Mouse (Mus musculus) neural tube, embryonic 15.5 days (tissue): ENCODE measurements at regions not wholly inside any gene's neighbourhood (a gene's known extent, or its start where the extent isn't known, plus 50 kb on each side); places are given as distances from the start of the nearest gene placed in this dataset.
"Not testable (repeated sequence)": the region's sequence is repeated elsewhere in the genome, so short reads cannot be mapped to it uniquely, and the experiment has no call there.

Experiments
- ATAC-seq: fragments of 200-750 bp; cut with Nextera tagmentation; 2 replicates; pipeline ENCODE4 v1.8.0; 2017; ENCODE audit warnings: mild to moderate bottlenecking, moderate TSS enrichment, moderate library complexity; ENCODE audit not compliant: low FRiP score
- H3K27ac ChIP-seq: fragments of 300-500 bp; sonication (generic); replicated peaks from 2 replicates; pipeline ENCODE4 v1.5.1; 2015; ENCODE audit warnings: mild to moderate bottlenecking, inconsistent platforms
- H3K27me3 ChIP-seq: fragments of 300-500 bp; sonication (generic); replicated peaks from 2 replicates; pipeline ENCODE4 v1.6.1; 2015; ENCODE audit warnings: inconsistent platforms
- H3K36me3 ChIP-seq: fragments of 300-500 bp; sonication (generic); 2 replicates; pipeline ENCODE4 v1.6.1; 2015; ENCODE audit warnings: inconsistent platforms
- H3K4me1 ChIP-seq: fragments of 300-500 bp; sonication (generic); 2 replicates; pipeline ENCODE4 v1.6.1; 2015; ENCODE audit warnings: inconsistent platforms
- H3K4me2 ChIP-seq: fragments of 300-500 bp; sonication (generic); 2 replicates; pipeline ENCODE4 v1.6.1; 2015; ENCODE audit warnings: inconsistent platforms, mild to moderate bottlenecking, moderate library complexity
- H3K4me3 ChIP-seq: fragments of 300-500 bp; sonication (generic); replicated peaks from 2 replicates; pipeline ENCODE4 v1.5.1; 2015; ENCODE audit warnings: mild to moderate bottlenecking, inconsistent platforms
- H3K9ac ChIP-seq: fragments of 300-500 bp; sonication (generic); replicated peaks from 2 replicates; pipeline ENCODE4 v1.6.1; 2015; ENCODE audit warnings: mild to moderate bottlenecking, inconsistent platforms
- H3K9me3 ChIP-seq: fragments of 300-500 bp; sonication (generic); replicated peaks from 2 replicates; pipeline ENCODE4 v1.6.1; 2016; ENCODE audit warnings: inconsistent platforms
- WGBS: fragments of 180-500 bp; shearing (Covaris S2); methylation state at CpG from one replicate; pipeline ENCODE4 v1.1.7; 2015; ENCODE audit warnings: mixed read lengths; 5-methylcytosine and 5-hydroxymethylcytosine counted together

DNA sequence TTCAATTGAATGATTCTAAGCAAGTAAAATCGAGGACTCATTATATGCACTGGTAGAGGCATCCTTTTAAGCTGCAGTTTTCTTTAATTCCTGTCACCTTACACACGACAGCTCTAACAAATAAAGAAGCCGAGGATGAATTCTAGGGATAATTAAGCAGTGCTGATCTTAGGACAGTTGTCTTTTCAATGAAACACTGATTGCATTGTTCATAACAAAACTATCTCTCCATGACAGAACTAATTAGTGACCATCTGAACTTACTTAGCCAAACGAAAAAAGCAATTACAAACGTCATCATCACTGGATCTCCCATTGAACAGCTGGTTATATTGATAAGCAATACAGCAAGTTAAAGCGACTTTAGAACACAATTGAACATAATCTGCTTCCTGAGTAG is 1579.7 kb upstream of the G6pd2 start:
- Histone ChIP-seq H3K4me3 (no peak overlapping the region), H3K4me1 (no peaks in the 10 kb centered on the region), H3K9ac (no peak overlapping the region), H3K36me3 (no peaks in the 10 kb centered on the region), H3K9me3 (no peaks in the 10 kb centered on the region), H3K27me3 (no peaks in the 10 kb centered on the region), H3K27ac (no peak overlapping the region), H3K4me2 (no peak overlapping the region)
- WGBS = 36% methylated on average over 6 of the region's 6 CpGs
- ATAC-seq = no peak

DNA sequence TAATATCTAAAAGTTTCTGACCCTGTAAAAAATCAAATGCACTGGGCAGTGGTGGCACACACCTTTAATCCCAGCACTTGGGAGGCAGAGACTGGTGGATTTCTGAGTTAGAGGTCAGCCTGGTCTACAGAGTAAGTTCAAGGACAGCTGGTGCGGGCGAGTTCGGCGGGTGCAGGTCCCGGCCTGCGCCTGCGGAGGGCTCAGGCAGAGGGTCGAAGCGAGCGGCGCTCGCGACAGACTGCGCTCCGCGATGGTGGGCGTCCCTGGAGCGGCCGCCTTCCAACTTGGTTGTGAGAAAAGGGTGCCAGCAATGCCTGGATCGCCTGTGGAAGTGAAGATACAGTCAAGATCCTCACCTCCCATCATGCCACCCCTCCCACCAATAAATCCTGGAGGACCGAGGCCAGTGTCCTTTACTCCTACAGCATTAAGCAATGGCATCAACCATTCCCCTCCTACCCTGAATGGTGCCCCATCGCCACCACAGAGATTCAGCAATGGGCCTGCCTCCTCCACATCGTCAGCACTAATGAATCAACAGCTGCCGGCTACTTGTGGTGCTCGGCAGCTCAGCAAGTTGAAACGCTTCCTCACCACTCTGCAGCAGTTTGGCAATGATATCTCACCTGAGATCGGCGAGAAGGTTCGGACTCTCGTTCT is 1577.3 kb upstream of the G6pd2 start:
- H3K9ac ChIP-seq, H3K9me3 ChIP-seq, H3K27me3 ChIP-seq, H3K4me1 ChIP-seq, H3K36me3 ChIP-seq, H3K27ac ChIP-seq: not testable (repeated sequence)
- Histone ChIP-seq H3K4me3 (peak overlapping the region; percentile 19; the same call in 1 of the 2 replicates), H3K4me2 (peak overlapping the region; percentile 49)
- peak; percentile 65; the same call in 1 of the 2 replicates for ATAC-seq
- WGBS = 13% methylated on average over 30 of the region's 30 CpGs

DNA sequence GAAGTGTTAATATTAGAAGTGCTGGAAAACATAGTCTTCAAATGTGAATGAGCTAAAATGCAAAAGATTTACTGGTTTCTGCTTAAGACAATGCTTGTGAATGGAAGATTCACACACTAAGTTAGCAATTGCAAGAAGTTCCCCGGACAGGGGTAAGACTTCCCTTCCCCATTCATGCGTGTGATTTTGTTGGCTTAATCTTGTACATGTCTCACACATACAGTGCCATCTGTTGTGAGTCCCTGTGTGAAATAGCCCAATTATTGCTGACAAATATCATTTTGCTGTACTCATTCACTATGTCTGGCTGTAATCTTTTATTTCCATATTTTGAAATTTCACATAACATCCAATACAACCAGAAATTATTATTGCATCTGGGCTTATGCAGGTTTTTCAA is 1564.4 kb upstream of the G6pd2 start:
- no peak overlapping the region for H3K27ac ChIP-seq
- H3K4me3 ChIP-seq = no peak overlapping the region
- no peaks in the 10 kb centered on the region for H3K4me1 ChIP-seq
- H3K4me2 ChIP-seq = no peak overlapping the region
- 89% methylated on average over 2 of the region's 2 CpGs for WGBS
- H3K9me3 ChIP-seq = no peaks in the 10 kb centered on the region
- no peaks in the 10 kb centered on the region for H3K36me3 ChIP-seq
- no peaks in the 10 kb centered on the region for H3K27me3 ChIP-seq
- no peak for ATAC-seq
- no peak overlapping the region for H3K9ac ChIP-seq

DNA sequence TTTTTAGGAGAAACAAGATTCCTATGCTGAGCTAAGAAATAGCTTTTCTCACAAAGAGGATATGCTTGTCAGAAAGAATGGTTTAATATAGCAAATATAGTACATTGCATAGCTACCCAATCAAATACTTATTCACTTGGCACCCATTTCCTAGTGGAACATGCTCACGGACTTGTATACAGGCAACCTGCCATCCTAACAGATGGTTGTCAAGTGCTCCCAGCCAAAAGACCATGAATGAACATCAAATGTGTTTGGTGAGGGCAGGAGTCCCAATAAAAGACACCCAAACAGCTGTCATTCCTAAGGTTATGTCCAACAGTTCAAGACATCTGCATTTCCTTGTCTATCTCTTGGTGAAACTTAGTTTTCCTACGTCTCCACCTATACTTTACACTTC is 1531.9 kb upstream of the G6pd2 start:
- H3K9ac ChIP-seq = no peak overlapping the region
- no peaks in the 10 kb centered on the region for H3K4me1 ChIP-seq
- no peaks in the 10 kb centered on the region for H3K9me3 ChIP-seq
- H3K36me3 ChIP-seq = no peaks in the 10 kb centered on the region
- 76% methylated on average over 2 of the region's 2 CpGs for WGBS
- H3K4me3 ChIP-seq = no peak overlapping the region
- H3K27ac ChIP-seq = no peak overlapping the region
- H3K4me2 ChIP-seq = no peak overlapping the region
- H3K27me3 ChIP-seq = no peaks in the 10 kb centered on the region
- no peak for ATAC-seq
